ENCODE assay signal across 10 mouse cellular contexts in the genomic region with DNA sequence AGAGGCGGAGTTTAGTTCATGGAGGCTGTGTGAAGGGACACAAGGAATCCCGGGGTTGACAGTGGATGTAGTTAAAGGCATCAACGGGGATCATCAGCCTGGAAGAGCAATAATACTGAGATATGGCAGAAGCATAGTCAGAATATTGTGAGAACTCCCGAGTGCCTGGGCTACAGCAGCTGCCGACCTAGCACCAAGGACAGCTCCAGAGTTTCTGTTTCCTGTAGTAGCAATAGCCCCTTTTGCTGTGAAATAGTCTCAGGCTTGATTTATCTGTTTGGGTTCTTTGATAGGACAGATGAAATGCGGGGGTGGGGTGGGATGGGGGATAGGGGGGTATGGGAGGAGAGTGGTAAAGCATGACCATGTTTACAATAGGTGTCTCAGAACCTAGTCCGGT.
DNase-seq lines count a peak whose midpoint lies in the region; ATAC-seq and TF ChIP-seq lines count a peak whose summit lies in the region.
"Had no signal": no experiment of that assay in that cellular context is flagged by ENCODE, and none has a peak within 500 bp of the region (broad histone marks: within the 10 kb centered on the region; RNA-seq: fewer than 3 reads in every experiment).

No protein-coding gene starts in this region.

- no peak for TF ChIP-seq CTCF in G1E (IDR thresholded peaks at IDR 0.05; ENCODE audit: low read depth, low read length)

- H3K4me1 ChIP-seq in G1E (ENCODE audit: insufficient read depth, low read depth, low read length) = no peaks in the 10 kb centered on the region
- H3K4me1 ChIP-seq in embryonic facial prominence, embryonic 11.5 days (ENCODE audit: control insufficient read depth, insufficient read depth, low read length) = no peaks in the 10 kb centered on the region
- H3K4me1 ChIP-seq: embryonic facial prominence, embryonic 13.5 days; liver, embryonic 13.5 days; stomach, embryonic 15.5 days had no signal

- no peak overlapping the region for H3K4me3 ChIP-seq in G1E (ENCODE audit: low read depth, low read length)
- H3K4me3 ChIP-seq in embryonic facial prominence, embryonic 11.5 days (ENCODE audit: low read depth, low read length) = no peak overlapping the region
- H3K4me3 ChIP-seq: embryonic facial prominence, embryonic 13.5 days; liver, embryonic 13.5 days; stomach, embryonic 15.5 days had no signal

- peaks cover 15% of the 10 kb centered on the region; the same call in 1 of the 2 replicates for H3K27me3 ChIP-seq in G1E (ENCODE audit: insufficient read depth, low read length)
- no peaks in the 10 kb centered on the region for H3K27me3 ChIP-seq in embryonic facial prominence, embryonic 11.5 days (ENCODE audit: control insufficient read depth, insufficient read depth, low read length)
- H3K27me3 ChIP-seq: embryonic facial prominence, embryonic 13.5 days; liver, embryonic 13.5 days; stomach, embryonic 15.5 days had no signal

- DNase-seq in kidney, postnatal 10 days = peak; percentile 75
- DNase-seq in kidney, adult 11 months = no peak
- peak; percentile 39 for DNase-seq in 416B (ENCODE audit: low read depth)
- DNase-seq in G1E (ENCODE audit: low spot score) = peak; percentile 38
- DNase-seq in embryonic facial prominence, embryonic 11.5 days (ENCODE audit: low spot score) = peak; percentile 76
- no peak for DNase-seq in spleen, adult 12 weeks (ENCODE audit: low spot score)
- no peak for DNase-seq in layer of hippocampus, adult 11-12 months (ENCODE audit: low spot score)
- DNase-seq: liver, embryonic 13.5 days had no signal

- WGBS in embryonic facial prominence, embryonic 11.5 days = 39% methylated on average over 7 of the region's 7 CpGs

- no peak overlapping the region for H3K4me2 ChIP-seq in embryonic facial prominence, embryonic 11.5 days (ENCODE audit: low read depth, low read length)
- H3K4me2 ChIP-seq: embryonic facial prominence, embryonic 13.5 days; liver, embryonic 13.5 days; stomach, embryonic 15.5 days had no signal

- no peak overlapping the region for H3K9ac ChIP-seq in embryonic facial prominence, embryonic 11.5 days (replicated peaks; ENCODE audit: low read length)
- H3K9ac ChIP-seq: embryonic facial prominence, embryonic 13.5 days; liver, embryonic 13.5 days; stomach, embryonic 15.5 days had no signal

- no peak for ATAC-seq in G1E (ENCODE audit: extremely low read depth, insufficient number of reproducible peaks, low FRiP score, poor library complexity, severe bottlenecking)
- no peak for ATAC-seq in embryonic facial prominence, embryonic 11.5 days (replicated peaks; ENCODE audit: insufficient number of reproducible peaks, low FRiP score, low TSS enrichment, low read depth)

- no peaks in the 10 kb centered on the region for H3K36me3 ChIP-seq in G1E (replicated peaks)
- no peaks in the 10 kb centered on the region for H3K36me3 ChIP-seq in embryonic facial prominence, embryonic 11.5 days (replicated peaks; ENCODE audit: control insufficient read depth, insufficient read depth, low read depth, low read length)
- H3K36me3 ChIP-seq: embryonic facial prominence, embryonic 13.5 days; liver, embryonic 13.5 days; stomach, embryonic 15.5 days had no signal

- H3K27ac ChIP-seq in embryonic facial prominence, embryonic 11.5 days (replicated peaks; ENCODE audit: low read depth, low read length) = no peak overlapping the region
- H3K27ac ChIP-seq: embryonic facial prominence, embryonic 13.5 days; liver, embryonic 13.5 days; stomach, embryonic 15.5 days had no signal

- no peaks in the 10 kb centered on the region for H3K9me3 ChIP-seq in G1E (replicated peaks)
- H3K9me3 ChIP-seq in embryonic facial prominence, embryonic 11.5 days (replicated peaks; ENCODE audit: control insufficient read depth, low read length) = no peaks in the 10 kb centered on the region
- H3K9me3 ChIP-seq: embryonic facial prominence, embryonic 13.5 days; liver, embryonic 13.5 days; stomach, embryonic 15.5 days had no signal

Comparison
In these comparisons a context has a peak if more than half of its experiments do, and no peak if none do; other contexts are left out.
1. DNase-seq: peak in kidney, postnatal 10 days (single experiment), 416B (single experiment), G1E (single experiment) and embryonic facial prominence, embryonic 11.5 days (single experiment); none in kidney, adult 11 months (single experiment), spleen, adult 12 weeks (single experiment) and layer of hippocampus, adult 11-12 months (single experiment).